Mouse (Mus musculus): ENCODE measurements around the gene Ppp3ca.
A peak's percentile ranks its signal among the peaks of the same experiment; 100 is the strongest.

Gene Ppp3ca

DNA sequence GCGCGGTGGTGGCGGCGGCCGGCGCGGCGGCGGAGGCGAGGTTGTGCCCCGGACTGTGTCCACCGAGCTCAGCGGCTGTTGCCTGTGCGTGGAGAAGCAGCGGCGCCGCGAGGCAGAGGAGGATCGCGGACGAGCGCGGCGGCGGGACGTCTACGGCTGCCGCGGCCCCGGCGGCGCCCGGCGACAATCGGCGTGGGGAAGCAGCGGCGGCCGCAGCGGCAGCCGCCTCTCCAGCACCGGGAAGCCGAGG is at the start of gene Ppp3ca:
Gene Ppp3ca (plus strand): TSS at position 15 of the 250 bp plus-strand sequence.
- DNase-seq (ENCODE audit: inconsistent ontology term), result no peak

DNA sequence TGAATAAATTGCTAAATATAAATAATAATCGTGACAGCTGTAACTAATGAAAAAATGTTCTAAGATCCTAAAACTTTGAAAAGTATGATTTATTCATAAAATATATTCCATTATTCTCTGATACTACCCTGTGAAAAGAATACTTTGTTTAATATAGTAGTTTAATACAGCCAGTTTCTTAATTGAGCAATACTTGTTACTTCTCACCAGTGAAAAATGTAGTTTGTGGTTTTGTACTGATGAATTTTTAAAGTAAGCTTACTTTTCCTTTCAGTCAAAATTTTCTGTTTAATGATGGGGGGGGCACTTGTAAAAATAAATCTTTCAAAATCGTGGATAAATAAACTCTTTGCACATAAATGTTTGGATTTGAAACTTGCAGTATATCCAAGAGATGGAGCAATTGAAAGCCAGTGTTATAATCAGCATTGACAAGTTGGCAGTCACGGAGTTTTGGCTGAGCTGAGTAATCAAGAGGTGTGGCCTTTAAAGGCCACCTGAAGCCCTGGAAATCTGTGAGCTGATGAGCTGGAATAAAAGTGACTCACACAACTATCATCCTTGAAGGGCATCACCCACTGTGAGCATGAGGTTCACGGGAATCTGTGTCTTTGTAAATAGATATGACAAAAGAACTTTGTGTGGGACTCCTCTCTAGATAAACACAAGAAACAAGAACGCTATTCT is 29.2 kb upstream of the Ppp3ca start:
- DNase-seq (ENCODE audit: inconsistent ontology term), result peak; percentile 79

DNA sequence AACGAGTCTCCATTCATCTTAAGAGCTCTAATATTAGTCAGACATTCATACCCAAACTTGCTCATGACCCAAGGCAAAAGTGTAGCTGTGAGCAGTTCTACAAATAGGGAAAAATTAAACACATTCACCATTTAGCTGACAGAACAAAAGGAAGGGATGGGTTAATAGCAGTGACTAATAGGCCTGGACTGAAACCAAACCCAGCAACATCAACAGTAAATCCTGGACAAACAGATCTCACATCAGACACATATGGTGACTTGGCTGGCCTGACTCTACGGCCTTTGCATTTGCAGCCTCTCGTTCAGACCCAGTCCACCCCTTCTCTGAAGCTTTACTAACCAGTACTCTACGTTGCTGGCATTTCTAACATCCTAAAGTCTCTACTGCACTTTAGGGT is 19.0 kb upstream of the Ppp3ca start:
- peak; percentile 56 for DNase-seq (ENCODE audit: inconsistent ontology term)

DNA sequence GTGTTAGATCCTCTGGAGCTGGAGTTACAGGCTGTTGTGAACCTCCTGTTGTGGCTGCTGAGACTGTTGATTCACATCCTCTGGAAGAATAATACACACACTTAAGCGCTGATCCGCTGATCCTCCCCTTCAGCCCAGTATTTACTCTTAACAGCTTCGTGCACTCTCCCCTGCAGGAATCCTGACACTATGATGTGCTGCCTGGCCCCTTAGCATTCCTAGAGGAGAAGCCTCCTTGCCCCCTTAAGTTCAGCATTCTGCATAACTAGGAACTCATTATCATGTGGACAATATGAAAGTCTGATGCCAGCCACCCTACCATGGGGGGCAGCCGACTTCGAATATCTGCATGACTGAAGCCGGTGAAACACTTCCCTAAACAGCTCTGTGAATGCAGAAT is 18.4 kb upstream of the Ppp3ca start:
- no peak for DNase-seq (ENCODE audit: inconsistent ontology term)

DNA sequence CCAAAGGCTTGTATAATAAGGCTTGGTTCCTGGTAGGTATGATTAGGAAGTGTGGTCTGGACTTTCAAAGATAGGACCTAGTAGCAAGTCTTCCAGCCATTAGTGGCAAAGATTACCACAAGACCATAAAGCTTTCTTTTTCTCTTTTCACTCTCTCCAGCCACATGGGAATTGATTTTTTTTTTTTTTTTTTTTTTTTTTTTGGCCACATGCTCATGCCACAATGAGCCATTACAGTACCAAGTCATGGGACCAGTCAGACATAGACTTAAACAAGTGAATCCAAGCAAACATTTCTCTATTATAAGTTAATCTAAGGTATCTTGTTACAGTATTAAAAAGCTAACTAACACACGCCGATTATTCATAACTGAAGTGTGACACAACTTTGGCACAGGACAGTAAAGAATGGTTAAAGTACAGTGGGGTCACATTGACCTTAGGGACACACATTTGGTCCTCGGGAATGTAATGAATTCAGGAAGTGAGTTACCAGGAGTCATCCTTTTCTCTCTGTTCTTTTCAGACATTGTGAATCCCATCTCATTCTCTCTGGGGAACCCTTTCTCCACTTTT is 13.4 kb upstream of the Ppp3ca start:
- DNase-seq (ENCODE audit: inconsistent ontology term), result no peak

DNA sequence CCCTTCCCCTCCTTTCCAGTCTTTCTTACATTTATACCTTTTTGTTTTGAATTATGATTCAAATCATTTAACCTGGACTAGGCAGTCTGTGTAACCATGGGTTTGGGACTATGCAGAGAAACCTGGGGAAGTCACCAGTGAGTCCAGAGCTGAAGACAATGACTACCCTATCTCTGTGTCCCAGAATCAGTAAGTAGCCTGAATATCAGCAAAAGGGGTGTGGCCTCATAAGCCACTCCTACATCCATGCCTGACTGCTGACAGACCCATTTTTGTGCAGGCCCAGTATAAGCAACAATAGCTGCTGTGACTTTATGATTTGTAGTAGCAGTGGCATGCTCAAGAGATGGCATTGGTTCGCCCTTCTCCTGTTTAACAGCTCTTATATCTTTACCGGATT is 11.2 kb upstream of the Ppp3ca start:
- DNase-seq (ENCODE audit: inconsistent ontology term), result no peak

DNA sequence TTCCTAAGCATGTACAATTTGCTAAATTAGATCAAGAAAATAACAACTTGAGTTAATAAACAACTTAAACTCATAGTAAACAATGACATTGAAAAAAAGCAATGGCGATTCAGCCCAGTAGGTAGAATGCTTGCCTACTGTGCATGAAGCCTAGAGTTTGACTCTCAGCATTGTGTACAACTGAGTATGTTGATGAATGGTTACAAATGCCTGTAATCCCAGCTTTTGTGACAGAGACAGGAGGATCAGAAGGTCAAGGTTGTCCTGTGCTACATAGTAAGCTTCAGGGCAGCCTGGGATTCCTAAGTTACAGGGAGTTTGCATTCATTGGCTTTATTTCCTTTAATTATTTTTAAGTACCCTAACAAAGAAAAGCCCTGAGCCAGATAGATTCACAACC is 4.8 kb upstream of the Ppp3ca start:
- DNase-seq (ENCODE audit: inconsistent ontology term), result no peak

DNA sequence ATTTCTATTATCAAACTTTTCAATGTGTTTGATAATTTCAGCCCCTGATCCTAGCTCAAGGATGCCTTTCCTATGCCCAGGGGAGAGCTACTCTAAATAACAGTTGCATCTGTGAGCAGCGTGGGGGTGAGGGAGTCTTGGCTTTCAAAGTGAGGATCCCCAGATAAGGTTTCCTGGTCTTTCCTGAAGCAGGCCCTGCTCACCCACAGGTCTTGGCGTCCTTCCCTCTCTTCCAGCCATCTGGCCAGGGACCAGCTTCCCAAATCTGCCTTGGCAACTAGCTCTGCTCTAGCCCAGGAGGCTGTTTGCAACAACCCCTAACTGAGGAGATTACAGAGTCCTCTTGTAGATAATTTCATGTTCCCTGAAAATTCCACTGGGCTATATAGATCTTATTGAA is 1.9 kb upstream of the Ppp3ca start:
- peak; percentile 71 for DNase-seq (ENCODE audit: inconsistent ontology term)

DNA sequence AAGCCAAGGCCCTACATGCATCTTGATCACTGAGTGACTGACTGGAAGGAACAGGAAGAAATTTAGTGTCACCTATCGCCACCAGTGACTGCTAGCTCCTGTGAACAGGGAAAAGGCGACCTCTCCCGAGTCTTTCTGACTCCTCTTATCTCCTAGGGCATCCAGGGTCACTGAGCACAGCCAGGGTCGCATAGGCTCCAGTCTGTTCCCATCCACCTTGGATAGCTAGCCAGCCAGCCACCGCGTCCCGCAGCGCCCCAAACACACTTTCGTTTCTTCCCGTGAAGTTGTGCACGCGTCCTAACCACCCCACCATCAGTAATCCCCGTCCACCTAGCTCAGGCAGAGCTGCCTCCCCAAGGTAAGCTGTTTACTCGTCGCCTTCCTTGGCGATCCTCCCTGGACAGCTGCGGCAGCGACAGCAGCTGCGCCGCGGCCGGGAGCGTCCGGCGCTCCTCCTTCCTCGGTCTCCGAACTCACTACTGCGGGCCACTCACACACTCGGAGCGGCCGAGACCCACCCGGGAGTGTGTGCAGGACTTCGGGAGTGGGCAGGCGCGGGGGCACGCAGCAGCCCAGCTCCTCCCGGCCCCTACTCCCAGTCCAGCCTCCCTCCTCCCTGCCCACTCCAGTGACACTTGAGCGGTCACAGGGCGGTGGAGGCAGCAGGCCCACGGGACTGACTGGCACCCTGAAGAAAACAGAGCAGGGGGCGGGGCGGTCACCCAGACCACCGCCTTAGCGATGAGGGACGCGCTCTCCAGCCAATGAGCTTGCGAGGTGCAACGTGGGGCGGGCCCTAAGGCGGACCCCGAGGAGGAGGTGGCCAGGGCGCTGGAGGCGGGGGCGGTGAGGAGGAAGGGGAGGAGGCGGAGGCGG is 454 bp upstream of the Ppp3ca start:
- peak; percentile 100 for DNase-seq (ENCODE audit: inconsistent ontology term)

DNA sequence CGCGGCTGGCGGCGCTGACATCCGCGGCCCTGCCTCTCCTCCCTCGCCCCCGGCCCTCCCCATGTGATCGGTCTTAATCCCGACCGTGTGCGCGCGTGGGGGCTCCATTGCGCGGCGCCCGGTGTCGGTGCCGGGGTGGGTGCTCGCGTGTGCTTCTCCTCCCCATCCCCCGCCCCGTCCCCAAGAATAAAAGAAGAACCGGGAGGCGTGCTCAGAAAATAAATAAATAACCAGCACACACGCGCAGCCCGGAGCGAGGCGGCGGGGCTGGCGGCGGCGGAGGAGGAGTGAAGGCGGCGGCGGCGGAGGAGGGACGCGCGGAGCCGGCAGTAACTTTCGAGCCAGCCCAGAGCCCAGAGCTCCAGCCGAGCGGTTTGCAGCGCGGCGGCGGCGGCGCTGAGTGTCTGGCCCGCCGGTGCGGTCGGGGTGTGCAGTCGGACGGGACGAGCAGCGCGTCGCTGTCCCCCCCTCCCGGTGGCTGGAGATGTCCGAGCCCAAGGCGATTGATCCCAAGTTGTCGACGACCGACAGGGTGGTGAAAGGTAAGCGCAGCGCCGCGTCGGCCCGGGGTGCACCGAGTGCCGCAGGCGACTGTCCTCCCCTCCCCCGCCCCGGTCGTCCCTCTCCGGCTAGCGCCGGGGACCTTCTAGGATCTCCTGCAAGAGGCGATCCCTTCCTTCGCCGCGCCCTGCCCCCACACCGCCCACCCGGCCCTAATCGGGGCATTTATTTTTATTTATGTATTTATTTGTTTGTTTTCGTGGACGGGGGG is 622 bp downstream of the Ppp3ca start:
- peak; percentile 83 for DNase-seq (ENCODE audit: inconsistent ontology term)

DNA sequence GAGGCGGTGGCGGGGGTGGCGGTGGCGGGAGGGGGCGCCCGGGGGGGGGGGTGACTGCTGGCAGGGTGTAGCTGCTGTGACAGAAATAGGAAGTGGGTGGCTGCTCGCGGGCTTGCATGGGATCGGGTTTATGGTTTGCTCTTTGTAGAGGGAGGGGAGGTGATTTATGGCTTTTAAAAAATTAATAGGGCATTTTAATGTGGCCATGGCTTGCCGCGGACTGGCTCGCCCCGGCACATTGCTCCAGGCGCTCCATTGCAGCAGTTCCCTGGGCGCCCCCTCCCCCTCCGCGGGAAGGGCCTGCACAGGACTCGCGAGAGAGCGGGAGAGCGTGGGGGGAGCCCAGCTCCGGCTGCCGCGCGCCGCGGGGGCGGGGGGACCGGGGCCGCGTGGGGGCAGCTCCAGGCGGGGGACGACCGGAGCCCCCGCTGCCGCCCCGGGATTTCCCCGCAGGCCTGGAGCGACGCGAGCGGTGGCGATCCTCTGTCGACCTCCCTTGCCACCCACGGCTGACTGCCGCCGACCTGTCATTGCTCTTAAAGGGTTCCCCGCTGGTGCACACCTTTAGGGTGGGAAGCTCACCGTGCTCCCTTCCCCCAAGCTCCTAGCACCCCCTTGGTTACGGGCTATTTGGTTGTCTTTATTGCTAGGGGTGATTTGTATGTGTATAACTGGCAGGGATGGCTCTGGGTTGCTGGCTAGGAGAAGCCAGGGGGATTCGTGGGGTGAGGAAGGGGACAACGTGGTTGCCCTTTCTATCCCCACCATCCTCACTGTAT is 1.4 kb downstream of the Ppp3ca start:
- DNase-seq (ENCODE audit: inconsistent ontology term), result peak; percentile 90

DNA sequence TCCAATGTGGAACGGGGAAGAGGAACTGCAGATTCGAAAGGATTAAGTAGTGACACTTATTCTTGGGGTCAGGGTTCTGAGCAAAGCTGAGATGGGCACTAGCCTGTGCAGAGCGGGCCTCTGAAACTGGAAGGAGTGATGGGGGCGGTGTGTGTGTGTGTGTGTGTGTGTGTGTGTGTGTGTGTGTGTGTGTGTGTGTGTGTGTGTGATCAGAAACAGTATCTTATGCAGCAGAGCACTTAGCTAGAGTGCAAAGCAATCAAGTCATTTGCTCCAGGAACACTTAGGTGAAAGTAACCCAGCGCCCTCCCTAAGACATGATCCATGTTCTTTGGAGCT is 2.0 kb downstream of the Ppp3ca start:
- DNase-seq (ENCODE audit: inconsistent ontology term), result no peak

DNA sequence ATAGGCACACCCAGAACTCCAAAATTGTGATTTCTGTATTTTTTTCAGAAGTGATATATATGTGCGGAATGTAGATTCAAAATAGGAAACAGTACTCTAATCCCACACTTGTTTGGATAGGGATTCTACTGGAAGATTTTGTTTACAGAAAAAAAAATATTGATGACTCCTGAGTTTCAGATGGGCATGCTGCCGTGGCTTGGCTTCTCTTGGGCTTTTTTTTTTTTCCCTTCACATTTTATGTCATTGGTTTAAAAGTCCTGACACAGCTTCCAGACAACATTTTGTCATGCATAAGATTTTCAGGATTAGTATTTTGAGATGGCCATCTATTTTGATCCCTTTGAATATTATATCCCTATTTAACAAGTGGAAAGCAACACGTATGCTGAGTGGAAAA is 2.9 kb downstream of the Ppp3ca start:
- no peak for DNase-seq (ENCODE audit: inconsistent ontology term)

DNA sequence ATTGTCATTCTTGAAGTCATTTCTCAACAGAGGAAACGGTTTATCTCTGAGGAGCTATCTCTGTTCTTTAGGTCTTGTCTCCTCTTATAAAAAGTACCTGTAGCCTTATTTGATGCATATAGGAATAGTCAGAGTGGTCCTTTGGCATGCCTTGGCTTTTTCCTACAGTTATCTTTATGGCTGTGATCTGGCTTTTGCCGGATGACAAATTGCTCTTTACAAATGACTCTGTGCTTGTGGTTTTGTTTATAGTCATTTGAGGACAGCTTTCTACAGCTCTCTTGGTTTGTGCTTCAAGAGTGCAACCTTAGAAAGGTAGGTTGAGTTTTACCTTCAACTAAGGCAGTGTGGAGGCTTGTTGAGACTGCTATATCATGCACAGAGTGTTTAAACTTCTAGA is 3.4 kb downstream of the Ppp3ca start:
- DNase-seq (ENCODE audit: inconsistent ontology term), result no peak

DNA sequence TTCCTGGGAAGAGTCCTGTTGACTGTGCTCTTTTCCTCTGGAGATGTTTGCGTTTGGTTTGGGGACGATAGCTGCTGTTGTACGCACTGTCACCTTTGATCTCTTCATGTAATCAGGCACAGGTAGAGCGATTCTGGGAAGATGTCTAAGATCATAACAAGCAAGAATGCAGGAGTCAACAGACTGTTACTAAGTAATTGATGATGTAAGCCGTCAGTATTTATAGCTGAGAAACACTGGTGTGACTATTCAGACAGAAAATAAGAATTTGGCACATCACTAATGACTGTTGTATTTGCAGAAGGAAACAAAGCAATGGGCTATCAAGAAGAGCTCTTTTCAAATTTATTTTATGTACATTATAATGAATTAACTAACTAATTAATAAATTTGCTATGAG is 4.6 kb downstream of the Ppp3ca start:
- DNase-seq (ENCODE audit: inconsistent ontology term), result peak; percentile 83

DNA sequence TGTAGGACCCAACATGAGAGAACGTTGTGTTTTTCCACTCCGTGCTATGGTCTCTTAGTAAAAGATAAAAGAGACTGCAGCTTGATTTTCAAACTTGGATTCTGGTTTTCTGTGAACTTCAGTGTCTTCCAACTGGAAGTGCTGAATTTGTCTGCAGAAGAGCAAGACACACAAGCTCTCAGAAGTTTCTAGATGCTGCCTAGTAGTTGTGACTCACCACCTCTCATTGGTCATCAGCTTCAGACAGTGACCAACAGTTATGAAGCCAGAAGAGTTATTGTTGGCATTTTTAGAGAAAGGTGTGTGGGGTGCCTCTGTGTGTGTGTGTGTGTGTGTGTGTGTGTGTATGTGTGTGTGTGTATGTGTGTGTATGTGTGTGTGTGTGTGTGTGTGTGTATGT is 7.1 kb downstream of the Ppp3ca start:
- peak; percentile 58 for DNase-seq (ENCODE audit: inconsistent ontology term)

DNA sequence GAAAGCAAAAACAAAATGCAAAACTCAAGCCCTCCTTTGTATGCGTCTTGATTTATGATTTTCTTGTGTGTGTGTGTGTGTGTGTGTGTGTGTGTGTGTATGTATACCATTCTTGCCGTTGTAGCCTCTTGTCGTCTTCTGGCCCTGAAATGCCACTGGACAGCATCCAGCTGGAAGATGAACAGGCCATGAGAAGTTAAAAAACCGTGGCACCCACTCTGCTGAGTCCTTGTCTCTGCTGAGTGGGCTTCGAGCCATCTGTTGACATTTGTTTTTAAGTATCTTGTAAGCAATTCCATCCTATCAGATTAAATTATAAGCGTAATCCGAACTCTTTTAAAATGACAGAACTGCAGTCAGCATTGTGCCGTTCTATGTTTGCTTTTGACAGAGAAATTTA is 8.5 kb downstream of the Ppp3ca start:
- peak; percentile 49 for DNase-seq (ENCODE audit: inconsistent ontology term)

DNA sequence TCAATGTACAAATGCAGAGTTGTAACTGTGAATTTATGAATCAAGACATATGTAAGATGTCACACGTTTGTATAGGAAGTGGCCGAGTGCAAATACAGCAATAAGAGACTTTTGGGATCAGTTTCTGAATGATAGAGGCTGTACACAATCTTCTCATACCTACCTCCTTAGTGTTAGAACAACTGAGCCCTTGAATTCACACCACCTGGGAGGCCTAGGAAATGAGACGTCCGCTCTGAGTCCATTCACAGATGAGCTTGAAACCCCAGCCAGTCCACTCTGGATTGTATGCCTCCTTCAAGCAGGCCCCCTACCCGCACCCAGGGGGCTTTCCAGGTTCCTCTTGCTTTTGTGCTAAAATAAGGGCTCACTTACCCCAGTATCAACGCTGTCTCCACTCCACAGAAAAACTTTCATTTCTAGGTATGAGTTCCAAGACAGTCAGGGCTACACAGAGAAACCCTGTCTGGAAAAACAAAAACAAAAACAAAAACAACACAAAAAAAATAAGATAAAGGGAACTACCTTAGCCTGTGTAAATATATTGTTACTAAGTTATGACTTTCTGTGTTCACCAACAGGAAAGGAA is 10.1 kb downstream of the Ppp3ca start:
- no peak for DNase-seq (ENCODE audit: inconsistent ontology term)

DNA sequence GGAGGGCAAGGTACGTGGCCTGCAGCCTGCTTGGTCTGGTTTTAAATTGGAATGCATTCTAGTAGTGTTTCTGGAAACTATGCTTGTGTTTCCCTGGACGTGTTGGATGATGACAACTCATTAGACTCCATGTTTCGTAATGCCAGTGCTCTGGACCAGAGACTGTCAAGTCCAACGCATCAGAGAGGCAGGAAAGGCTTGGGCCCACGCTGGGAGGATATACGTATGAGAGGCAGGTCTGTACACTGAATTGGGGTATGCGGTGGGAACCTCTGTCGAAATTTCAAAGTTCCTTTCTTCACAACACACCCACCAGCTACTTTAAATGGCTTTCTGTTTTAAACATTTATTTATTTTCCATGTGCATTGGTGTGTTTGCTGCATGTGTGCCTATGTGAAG is 12.3 kb downstream of the Ppp3ca start:
- no peak for DNase-seq (ENCODE audit: inconsistent ontology term)

DNA sequence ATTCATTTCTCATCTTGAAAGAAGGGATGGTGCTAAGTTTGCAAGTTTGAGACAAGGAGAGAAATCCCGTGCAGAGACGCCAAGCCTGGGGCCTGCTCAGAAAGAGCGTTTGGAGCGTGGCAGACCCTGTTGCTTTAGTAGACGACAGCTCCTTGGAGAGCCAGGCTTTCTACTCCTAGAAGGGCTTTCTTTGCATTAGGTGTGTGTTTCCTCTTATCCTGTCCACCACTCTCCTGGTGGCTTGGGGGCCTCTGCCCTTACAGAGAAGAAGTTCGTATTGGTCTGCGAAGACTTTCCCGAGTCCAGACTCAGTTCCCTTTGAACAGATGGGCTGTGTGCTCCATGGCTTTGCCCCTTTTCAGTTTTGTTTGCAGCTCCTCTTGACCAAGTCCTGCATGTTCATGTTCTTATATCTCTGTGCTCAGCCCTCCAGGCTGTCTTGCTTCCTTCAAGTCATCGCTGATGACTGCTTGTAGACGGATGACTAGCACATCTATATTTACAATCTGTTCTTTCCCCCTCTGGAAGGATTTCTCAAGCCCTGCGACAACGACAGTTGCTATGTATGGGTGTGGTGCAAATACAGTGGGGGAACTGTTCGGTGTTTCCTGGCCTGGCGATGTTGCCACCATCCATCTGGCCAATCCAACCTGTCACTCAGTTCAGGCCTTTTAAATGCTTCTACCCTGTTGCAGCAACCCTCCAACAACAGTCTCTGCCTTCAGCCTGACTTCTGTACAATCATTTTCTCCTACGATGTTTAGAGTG is 14.5 kb downstream of the Ppp3ca start:
- no peak for DNase-seq (ENCODE audit: inconsistent ontology term)

DNA sequence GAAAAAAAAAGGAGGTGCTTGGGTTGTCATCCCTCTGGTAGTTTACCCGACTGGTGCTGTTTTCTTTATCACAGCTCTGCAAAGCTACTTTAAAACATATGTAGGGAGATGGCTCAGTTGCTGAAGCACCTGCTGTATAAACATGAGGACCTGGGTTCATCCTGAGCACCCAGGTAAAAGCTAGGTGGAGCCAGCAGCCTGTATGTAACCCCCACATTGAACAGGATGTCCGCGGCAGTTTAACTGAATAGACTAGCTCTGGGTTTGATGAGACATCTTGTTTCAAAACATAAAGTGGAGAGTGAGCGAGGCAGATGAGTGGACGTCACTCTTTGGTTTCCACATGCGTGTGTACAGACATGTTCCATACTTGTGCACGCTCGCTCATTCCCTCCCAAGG is 16.5 kb downstream of the Ppp3ca start:
- no peak for DNase-seq (ENCODE audit: inconsistent ontology term)

All from Muller cell, postnatal 12 days (primary cell).